ENCODE assay signal across 9 mouse cellular contexts in genomic region chr11:4972967-4973870, GRCm38 (mm10). TPM values are rescaled to one million over a fixed set of nuclear protein-coding genes. Genes with fewer than 3 reads are reported as not detected.
DNase-seq lines count a peak whose midpoint lies in the region; ATAC-seq lines count a peak whose summit lies in the region.
"Had no signal": no experiment of that assay in that cellular context is flagged by ENCODE, and none has a peak within 500 bp of the region (broad histone marks: within the 10 kb centered on the region; RNA-seq: fewer than 3 reads in every experiment).

No protein-coding gene starts in this region.

- no peaks in the 10 kb centered on the region for H3K36me3 ChIP-seq in hindbrain, embryonic 10.5 days
- no peaks in the 10 kb centered on the region for H3K36me3 ChIP-seq in hindbrain, embryonic 13.5 days
- no peaks in the 10 kb centered on the region for H3K36me3 ChIP-seq in megakaryocyte, embryonic 14.5 days (replicated peaks; ENCODE audit: low read length)
- H3K36me3 ChIP-seq: embryonic facial prominence, embryonic 12.5 days had no signal

- peaks cover 13% of the 10 kb centered on the region; the same call in 1 of the 2 replicates for H3K27me3 ChIP-seq in hindbrain, embryonic 10.5 days (ENCODE audit: insufficient read depth, poor library complexity, severe bottlenecking)
- peaks cover 15% of the 10 kb centered on the region for H3K27me3 ChIP-seq in hindbrain, embryonic 13.5 days
- H3K27me3 ChIP-seq in megakaryocyte, embryonic 14.5 days (replicated peaks) = peaks cover 9% of the 10 kb centered on the region

- 64% methylated on average over 13 of the region's 13 CpGs for WGBS in hindbrain, embryonic 10.5 days
- WGBS in hindbrain, embryonic 13.5 days = 55% methylated on average over 13 of the region's 13 CpGs

- H3K9ac ChIP-seq in hindbrain, embryonic 13.5 days = no peak overlapping the region
- H3K9ac ChIP-seq: embryonic facial prominence, embryonic 12.5 days had no signal

- DNase-seq in hindbrain, embryonic 10.5 days (ENCODE audit: low spot score) = peak; percentile 58
- peak; percentile 91 for DNase-seq in NIH3T3 (ENCODE audit: low read depth)
- DNase-seq in cerebellum, postnatal 36 days = peak; percentile 49 to 61
- peak; percentile 44 to 69 for DNase-seq in heart, postnatal 14 days
- DNase-seq in left cerebral cortex, adult 18-20 months (ENCODE audit: low spot score in 2 of 2) = peak; percentile 43 to 47
- DNase-seq in spleen, postnatal 4 days (ENCODE audit: low spot score in 2 of 2) = peak; percentile 67 to 80

- no peak overlapping the region for H3K27ac ChIP-seq in hindbrain, embryonic 10.5 days
- H3K27ac ChIP-seq in hindbrain, embryonic 13.5 days = no peak overlapping the region
- H3K27ac ChIP-seq: embryonic facial prominence, embryonic 12.5 days had no signal

- no peaks in the 10 kb centered on the region for H3K9me3 ChIP-seq in hindbrain, embryonic 10.5 days
- H3K9me3 ChIP-seq in hindbrain, embryonic 13.5 days = no peaks in the 10 kb centered on the region
- no peaks in the 10 kb centered on the region for H3K9me3 ChIP-seq in megakaryocyte, embryonic 14.5 days
- H3K9me3 ChIP-seq: embryonic facial prominence, embryonic 12.5 days had no signal

- intact Hi-C loops in heart, postnatal 14 days (cut with DNase I) = no loop called here

- no peak overlapping the region for H3K4me3 ChIP-seq in hindbrain, embryonic 10.5 days
- no peak overlapping the region for H3K4me3 ChIP-seq in hindbrain, embryonic 13.5 days
- H3K4me3 ChIP-seq in megakaryocyte, embryonic 14.5 days (replicated peaks) = peak overlapping the region; percentile 46
- H3K4me3 ChIP-seq: embryonic facial prominence, embryonic 12.5 days had no signal

- H3K4me1 ChIP-seq in hindbrain, embryonic 10.5 days (replicated peaks) = 0 out of 2 replicates have a peak, but pooled peaks cover 3% of the 10 kb centered on the region
- H3K4me1 ChIP-seq in hindbrain, embryonic 13.5 days (replicated peaks) = peaks cover 3% of the 10 kb centered on the region; the same call in 1 of the 2 replicates
- H3K4me1 ChIP-seq in megakaryocyte, embryonic 14.5 days = peaks cover 69% of the 10 kb centered on the region
- H3K4me1 ChIP-seq: embryonic facial prominence, embryonic 12.5 days had no signal

- ATAC-seq in hindbrain, embryonic 13.5 days (ENCODE audit: low FRiP score) = no peak

- H3K4me2 ChIP-seq in hindbrain, embryonic 13.5 days = no peak overlapping the region
- H3K4me2 ChIP-seq: embryonic facial prominence, embryonic 12.5 days had no signal

RNA-seq across cellular contexts. Expression of gene Ap1b1, which starts 13.4 kb away (rescaled TPM):
- 62.6 and 70.3 TPM in 2 replicates for polyA plus RNA-seq in hindbrain, embryonic 10.5 days (2016; fragmentation: Nextera tagmentation; extraction: Ambion mirVana)
- 86.8 and 92.2 TPM in 2 replicates for polyA plus RNA-seq in hindbrain, embryonic 13.5 days (2015; fragmentation: Nextera tagmentation; extraction: Ambion mirVana)
- total RNA-seq in heart, postnatal 14 days (2021) = 10 to 100 TPM; 48.9 to 51.7 TPM
- 100 to 1,000 TPM; 159 to 172 TPM for total RNA-seq in left cerebral cortex, adult 18-20 months (2021)
- polyA plus RNA-seq in megakaryocyte, embryonic 14.5 days (2012; ENCODE audit: insufficient read depth, low replicate concordance) = 57.8 and 66.6 TPM in 2 replicates

RNA-seq across cellular contexts. Expression of gene Nefh, which starts 25.4 kb away (rescaled TPM):
- polyA plus RNA-seq in hindbrain, embryonic 10.5 days (2016; fragmentation: Nextera tagmentation; extraction: Ambion mirVana) = 0.29 and 0.44 TPM in 2 replicates
- 3.1 and 3.4 TPM in 2 replicates for polyA plus RNA-seq in hindbrain, embryonic 13.5 days (2015; fragmentation: Nextera tagmentation; extraction: Ambion mirVana)
- total RNA-seq in heart, postnatal 14 days (2021) = under 1 TPM in 1 of 2 experiments, not detected in 1; 0.05 TPM
- 10 to 100 TPM; 46.2 to 59.5 TPM for total RNA-seq in left cerebral cortex, adult 18-20 months (2021)
- 3.8 and 7.2 TPM in 2 replicates for polyA plus RNA-seq in megakaryocyte, embryonic 14.5 days (2012; ENCODE audit: insufficient read depth, low replicate concordance)
